Mouse (Mus musculus) T-cell, adult 2 months (primary cell): ENCODE results near the gene Atp5g1.

ENCODE experiments used
- DNase-seq: peaks from one replicate; pipeline ENCODE4 v3.0.0; 2022; ENCODE audit warnings: low spot score

Gene Atp5g1

GRCm38 (mm10) chr11:96073295-96073993, 2.0 kb downstream of the Atp5g1 start:
- DNase-seq: no peak

GRCm38 (mm10) chr11:96071013-96071412, 4.5 kb downstream of the Atp5g1 start:
- no peak for DNase-seq

GRCm38 (mm10) chr11:96070353-96070752, 5.1 kb downstream of the Atp5g1 start:
- DNase-seq: no peak

- no peak for DNase-seq
Observed at GRCm38 (mm10) chr11:96068231-96068630, 7.2 kb downstream of the Atp5g1 start.

GRCm38 (mm10) chr11:96065215-96065911, 10.1 kb downstream of the Atp5g1 start, which contains the start of gene Ube2z:
Gene Ube2z, minus strand, starts transcription at chr11:96065388.
- DNase-seq: peak; percentile 93

GRCm38 (mm10) chr11:96064521-96065214, 10.8 kb downstream of the Atp5g1 start:
- peak; percentile 49 for DNase-seq

- no peak for DNase-seq
Observed at GRCm38 (mm10) chr11:96058309-96058708, 17.2 kb downstream of the Atp5g1 start.

- DNase-seq: no peak
Observed at GRCm38 (mm10) chr11:96050854-96051253, 24.6 kb downstream of the Atp5g1 start.

GRCm38 (mm10) chr11:96049939-96050338, 25.5 kb downstream of the Atp5g1 start:
- DNase-seq: no peak

- DNase-seq: no peak
Observed at GRCm38 (mm10) chr11:96047469-96048373, 27.7 kb downstream of the Atp5g1 start.

- no peak for DNase-seq
Observed at GRCm38 (mm10) chr11:96046793-96047192, 28.7 kb downstream of the Atp5g1 start.

- DNase-seq: no peak
Observed at GRCm38 (mm10) chr11:96046028-96046427, 29.4 kb downstream of the Atp5g1 start.

GRCm38 (mm10) chr11:96044803-96045567, 30.5 kb downstream of the Atp5g1 start:
- no peak for DNase-seq

GRCm38 (mm10) chr11:96038560-96038959, 36.9 kb downstream of the Atp5g1 start:
- no peak for DNase-seq

- no peak for DNase-seq
Observed at GRCm38 (mm10) chr11:96037499-96037898, 38.0 kb downstream of the Atp5g1 start.

GRCm38 (mm10) chr11:96035133-96035532, 40.3 kb downstream of the Atp5g1 start:
- DNase-seq: no peak

- DNase-seq: peak; percentile 93
Observed at GRCm38 (mm10) chr11:96034596-96035052, 40.8 kb downstream of the Atp5g1 start, which contains the start of gene Snf8. Gene Snf8, plus strand, starts transcription at chr11:96034885.

GRCm38 (mm10) chr11:96034116-96034515, 41.4 kb downstream of the Atp5g1 start:
- DNase-seq: no peak

- DNase-seq: no peak
Observed at GRCm38 (mm10) chr11:96033264-96033663, 42.2 kb downstream of the Atp5g1 start.

- DNase-seq: no peak
Observed at GRCm38 (mm10) chr11:96031701-96032100, 43.8 kb downstream of the Atp5g1 start.

GRCm38 (mm10) chr11:96030571-96030970, 44.9 kb downstream of the Atp5g1 start:
- DNase-seq: no peak
